Mouse (Mus musculus) stomach, embryonic 14.5 days (tissue): ENCODE measurements at regions not wholly inside any gene's neighbourhood (a gene's known extent, or its start where the extent isn't known, plus 50 kb on each side); places are given as distances from the start of the nearest gene placed in this dataset.
A peak's percentile ranks its signal among the peaks of the same experiment; 100 is the strongest.

ENCODE experiments used
- ATAC-seq: fragments of 200-750 bp; cut with Nextera tagmentation; 2 replicates; pipeline ENCODE4 v1.8.0; 2017; ENCODE audit warnings: low read depth, moderate TSS enrichment; ENCODE audit not compliant: insufficient number of reproducible peaks, insufficient read depth, low FRiP score
- H3K27ac ChIP-seq: fragments of 300-500 bp; sonication (generic); 2 replicates; pipeline ENCODE4 v1.5.1; 2014; ENCODE audit warnings: mild to moderate bottlenecking, low read length, moderate library complexity, mixed read lengths
- H3K27me3 ChIP-seq: fragments of 300-500 bp; sonication (generic); 2 replicates; pipeline ENCODE4 v1.6.1; 2014; ENCODE audit warnings: low read length, control low read depth, mixed read lengths; ENCODE audit not compliant: control insufficient read depth, insufficient read depth
- H3K36me3 ChIP-seq: fragments of 300-500 bp; sonication (generic); 2 replicates; pipeline ENCODE4 v1.6.1; 2014; ENCODE audit warnings: mild to moderate bottlenecking, control low read depth, low read length, moderate library complexity, mixed read lengths; ENCODE audit not compliant: control insufficient read depth, insufficient read depth
- H3K4me1 ChIP-seq: fragments of 300-500 bp; sonication (generic); 2 replicates; pipeline ENCODE4 v1.6.1; 2014; ENCODE audit warnings: low read length, control low read depth, mixed read lengths; ENCODE audit not compliant: control insufficient read depth, insufficient read depth
- H3K4me2 ChIP-seq: fragments of 300-500 bp; sonication (generic); replicated peaks from 2 replicates; pipeline ENCODE4 v1.6.1; 2014; ENCODE audit warnings: low read depth, low read length, control low read depth
- H3K4me3 ChIP-seq: fragments of 300-500 bp; sonication (generic); 2 replicates; pipeline ENCODE4 v1.5.1; 2014; ENCODE audit warnings: low read depth, low read length, control low read depth
- H3K9ac ChIP-seq: fragments of 300-500 bp; sonication (generic); replicated peaks from 2 replicates; pipeline ENCODE4 v1.6.1; 2014; ENCODE audit warnings: low read depth, mild to moderate bottlenecking, control low read depth, low read length, moderate library complexity, mixed read lengths
- H3K9me3 ChIP-seq: fragments of 300-500 bp; sonication (generic); 2 replicates; pipeline ENCODE4 v1.6.1; 2016; ENCODE audit warnings: low read depth, low read length, control low read depth; ENCODE audit not compliant: control insufficient read depth
- WGBS: fragments of 180-500 bp; shearing (Covaris S2); extraction: QIAGEN DNeasy Blood & Tissue Kit; methylation state at CpG from one replicate; pipeline ENCODE4 v1.1.7; 2014; 5-methylcytosine and 5-hydroxymethylcytosine counted together

DNA sequence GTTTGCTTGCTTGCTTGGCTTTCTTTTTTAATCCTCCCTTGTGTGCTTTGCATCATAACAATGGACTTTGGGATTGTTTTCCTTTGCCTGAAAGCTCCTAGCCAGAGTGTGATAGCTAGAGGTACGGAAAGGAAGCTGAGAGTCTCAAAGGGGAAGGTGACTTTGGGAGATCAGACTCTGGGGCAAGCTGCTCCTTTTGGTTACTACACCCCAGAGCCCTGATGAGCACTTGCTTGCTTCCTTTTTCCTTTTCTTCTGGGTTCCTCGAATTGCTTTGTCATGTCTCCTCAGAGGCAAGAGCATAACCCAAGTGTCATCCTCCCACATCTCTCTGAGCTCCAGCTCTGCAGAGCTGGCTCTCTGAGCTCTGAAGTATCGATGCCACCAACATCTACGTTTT is 216.0 kb downstream of the Gm5447 start:
- Histone ChIP-seq H3K4me2 (no peak overlapping the region), H3K9me3 (no peaks in the 10 kb centered on the region), H3K4me1 (no peaks in the 10 kb centered on the region), H3K36me3 (no peaks in the 10 kb centered on the region), H3K4me3 (no peak overlapping the region), H3K9ac (no peak overlapping the region), H3K27ac (no peak overlapping the region), H3K27me3 (no peaks in the 10 kb centered on the region)
- ATAC-seq: no peak
- 71% methylated on average over 4 of the region's 4 CpGs for WGBS

DNA sequence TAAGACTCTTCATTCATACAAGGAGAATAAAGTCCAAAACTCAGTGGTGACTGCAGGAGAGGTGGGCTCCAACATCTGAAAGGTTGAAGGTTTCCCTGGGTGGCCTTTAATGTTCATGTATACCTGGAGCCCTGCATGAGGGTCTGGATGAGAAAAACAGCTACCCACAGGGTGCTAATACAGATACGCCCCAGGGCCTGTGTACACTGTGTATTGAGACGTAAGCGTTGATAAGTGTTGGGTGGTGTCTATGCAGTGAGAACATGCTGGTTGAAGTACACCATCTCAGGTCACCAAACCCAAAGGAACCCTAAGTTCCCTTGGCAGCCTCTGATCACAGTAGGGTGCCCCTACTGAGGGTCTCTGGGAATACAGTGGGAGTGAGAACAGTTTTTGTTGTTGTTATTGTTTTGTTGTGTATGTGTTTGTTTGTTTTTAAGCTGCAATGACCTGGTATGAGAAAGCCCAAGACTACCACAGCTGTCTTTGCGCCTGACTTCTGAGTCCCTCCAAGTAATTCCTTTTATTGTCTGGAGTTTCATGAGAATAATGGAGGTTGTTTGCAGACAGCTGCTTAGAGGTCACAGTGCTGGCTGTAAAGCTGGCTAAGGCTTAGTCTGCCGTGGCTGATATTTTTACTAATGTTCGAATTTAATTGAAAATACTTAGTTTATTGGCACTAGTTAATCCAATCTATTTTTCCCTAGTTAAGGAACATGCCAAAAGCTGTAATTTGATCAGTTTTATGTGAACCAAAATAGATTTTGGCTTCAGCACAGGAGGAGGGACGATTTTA is 217.5 kb downstream of the Gm5447 start:
- Histone ChIP-seq H3K36me3 (no peaks in the 10 kb centered on the region), H3K9ac (no peak overlapping the region), H3K27ac (no peak overlapping the region), H3K4me3 (no peak overlapping the region), H3K9me3 (no peaks in the 10 kb centered on the region), H3K27me3 (no peaks in the 10 kb centered on the region), H3K4me2 (no peak overlapping the region), H3K4me1 (no peaks in the 10 kb centered on the region)
- WGBS: 78% methylated on average over 7 of the region's 7 CpGs
- no peak for ATAC-seq

DNA sequence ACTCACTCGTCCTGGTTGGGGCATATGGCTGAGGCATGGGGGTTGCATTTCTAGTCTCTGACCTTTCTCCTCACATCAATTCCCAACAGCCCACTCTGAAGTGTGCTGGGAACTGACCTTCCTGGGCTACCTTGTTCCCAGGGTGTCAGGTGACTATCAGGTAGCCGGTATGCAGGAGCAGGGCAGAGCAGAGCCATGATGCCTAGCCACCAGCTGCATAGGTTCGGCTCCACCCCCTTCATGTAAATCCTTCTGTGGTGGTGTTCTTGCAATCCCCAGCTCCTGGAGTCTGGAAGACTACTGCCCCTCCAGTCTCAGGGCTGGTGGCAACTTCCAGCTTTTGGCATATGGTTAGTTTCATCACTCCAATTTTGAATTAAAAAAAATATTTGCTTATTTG is 221.0 kb downstream of the Gm5447 start:
- H3K4me1 ChIP-seq: no peaks in the 10 kb centered on the region
- H3K9ac ChIP-seq: no peak overlapping the region
- no peak overlapping the region for H3K4me2 ChIP-seq
- H3K27ac ChIP-seq: no peak overlapping the region
- no peak overlapping the region for H3K4me3 ChIP-seq
- no peaks in the 10 kb centered on the region for H3K27me3 ChIP-seq
- H3K9me3 ChIP-seq: no peaks in the 10 kb centered on the region
- 61% methylated on average over 3 of the region's 3 CpGs for WGBS
- ATAC-seq: no peak
- H3K36me3 ChIP-seq: no peaks in the 10 kb centered on the region

DNA sequence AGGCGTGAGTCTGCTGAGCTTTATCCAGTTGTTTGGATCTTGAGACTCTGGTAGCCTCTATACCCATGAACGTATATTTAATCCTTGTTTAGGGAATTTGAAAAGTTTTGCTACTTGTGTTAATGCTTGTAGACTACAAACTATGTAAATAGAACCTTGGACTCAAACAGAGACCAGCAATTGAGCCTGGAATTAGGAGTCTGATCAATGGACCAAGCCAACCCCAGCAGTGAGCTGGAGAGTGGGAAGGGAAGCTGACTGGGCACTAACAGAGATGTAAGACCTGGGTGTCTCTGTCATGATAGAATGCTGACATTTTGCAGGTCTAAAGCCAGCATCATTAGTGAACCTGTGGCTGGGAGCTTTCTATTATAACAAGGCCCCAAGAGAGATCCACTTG is 222.5 kb downstream of the Gm5447 start:
- no peaks in the 10 kb centered on the region for H3K36me3 ChIP-seq
- no peak for ATAC-seq
- no peaks in the 10 kb centered on the region for H3K9me3 ChIP-seq
- H3K27ac ChIP-seq: no peak overlapping the region
- H3K4me3 ChIP-seq: no peak overlapping the region
- H3K4me2 ChIP-seq: no peak overlapping the region
- WGBS: 62% methylated on average over 2 of the region's 2 CpGs
- no peak overlapping the region for H3K9ac ChIP-seq
- no peaks in the 10 kb centered on the region for H3K27me3 ChIP-seq
- H3K4me1 ChIP-seq: no peaks in the 10 kb centered on the region

DNA sequence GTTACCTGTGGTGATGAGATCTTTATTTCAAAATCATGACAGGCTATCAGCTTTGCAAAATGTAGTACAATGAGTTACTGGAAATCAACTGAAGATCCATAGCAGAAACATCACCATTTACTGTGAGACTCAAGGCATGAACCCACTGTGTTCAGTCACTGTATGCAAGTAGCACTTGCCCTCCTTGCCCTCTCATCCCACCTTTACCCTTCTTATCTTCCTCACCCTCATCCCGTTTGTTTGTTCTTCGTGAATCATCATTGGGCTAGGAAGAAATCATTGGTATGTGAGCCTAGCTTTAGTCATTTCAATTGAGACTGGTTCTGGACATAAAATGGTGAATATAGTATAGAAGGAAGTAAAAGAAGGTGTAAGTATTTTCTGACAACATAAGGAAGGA is 223.6 kb downstream of the Gm5447 start:
- ATAC-seq: no peak
- H3K4me3 ChIP-seq: no peak overlapping the region
- 38% methylated on average over 2 of the region's 2 CpGs for WGBS
- no peak overlapping the region for H3K27ac ChIP-seq
- no peaks in the 10 kb centered on the region for H3K36me3 ChIP-seq
- no peak overlapping the region for H3K4me2 ChIP-seq
- H3K9me3 ChIP-seq: no peaks in the 10 kb centered on the region
- no peaks in the 10 kb centered on the region for H3K27me3 ChIP-seq
- no peak overlapping the region for H3K9ac ChIP-seq
- no peaks in the 10 kb centered on the region for H3K4me1 ChIP-seq

DNA sequence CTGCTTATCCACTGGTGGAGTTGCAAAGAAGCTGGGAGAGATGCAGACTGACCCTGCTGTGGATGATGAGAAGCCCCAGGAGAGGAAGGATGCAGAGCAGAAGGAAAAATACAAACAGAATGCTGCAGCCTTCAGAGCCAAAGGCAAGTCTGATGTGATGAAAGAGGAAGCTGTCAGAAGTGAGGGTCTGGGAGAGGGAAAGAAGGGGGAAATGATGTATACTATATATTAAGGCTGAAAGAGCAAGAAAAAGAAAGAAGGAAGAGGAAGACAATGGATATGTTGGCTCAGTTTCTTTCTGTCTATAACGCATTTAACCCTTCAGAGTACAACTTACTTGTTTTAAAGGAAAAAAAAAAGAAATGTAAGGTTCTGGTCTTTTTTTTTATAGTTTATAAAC is 225.4 kb downstream of the Gm5447 start:
- Histone ChIP-seq H3K4me2 (no peak overlapping the region), H3K4me1 (no peaks in the 10 kb centered on the region), H3K27ac (no peak overlapping the region), H3K27me3 (no peaks in the 10 kb centered on the region), H3K4me3 (no peak overlapping the region), H3K9ac (no peak overlapping the region), H3K9me3 (no peaks in the 10 kb centered on the region), H3K36me3 (no peaks in the 10 kb centered on the region)
- WGBS: 94% methylated on average over 1 of the region's 1 CpGs
- no peak for ATAC-seq

DNA sequence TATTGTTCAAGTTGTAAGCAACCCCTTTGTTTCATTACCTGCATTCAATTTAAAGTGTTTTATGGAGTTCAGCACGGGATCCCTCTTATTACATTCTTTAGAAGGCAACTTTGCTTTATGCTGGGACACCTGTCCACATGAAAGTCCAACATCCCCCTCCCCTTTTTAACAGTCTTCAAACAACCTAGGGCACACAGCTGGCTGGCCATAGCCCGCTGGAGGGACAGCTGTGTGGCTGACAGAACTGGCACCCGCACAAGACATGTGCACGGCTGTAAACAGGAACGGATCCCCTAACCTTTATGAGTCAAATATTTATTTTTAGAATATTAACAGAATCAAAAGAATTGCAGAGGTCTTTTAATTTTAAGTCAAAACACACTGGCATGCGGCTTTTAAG is 230.1 kb downstream of the Gm5447 start:
- no peak overlapping the region for H3K9ac ChIP-seq
- no peak overlapping the region for H3K4me2 ChIP-seq
- H3K27ac ChIP-seq: no peak overlapping the region
- no peak for ATAC-seq
- H3K36me3 ChIP-seq: no peaks in the 10 kb centered on the region
- no peaks in the 10 kb centered on the region for H3K9me3 ChIP-seq
- H3K27me3 ChIP-seq: no peaks in the 10 kb centered on the region
- no peak overlapping the region for H3K4me3 ChIP-seq
- H3K4me1 ChIP-seq: 0 out of 2 replicates have a peak, but pooled peaks cover 2% of the 10 kb centered on the region
- 45% methylated on average over 6 of the region's 6 CpGs for WGBS

DNA sequence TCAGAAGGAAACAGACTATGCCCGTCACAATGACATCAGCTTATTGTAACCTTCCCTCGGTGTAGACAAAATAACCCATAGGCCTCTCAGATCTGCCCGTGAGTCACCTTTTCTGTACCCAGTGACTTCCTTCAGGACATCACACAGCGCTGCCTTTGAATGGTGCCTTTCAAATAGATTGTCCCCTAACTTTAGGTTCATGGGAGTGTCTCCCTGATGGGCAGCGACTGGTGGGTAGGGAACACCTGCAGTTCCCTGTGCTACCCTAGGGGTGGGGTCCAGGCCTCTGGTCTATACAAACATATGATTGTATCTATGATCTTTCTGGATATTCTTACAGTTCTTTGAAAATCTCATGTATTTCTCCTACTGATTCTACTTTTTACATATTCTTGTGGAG is 232.4 kb downstream of the Gm5447 start:
- no peak for ATAC-seq
- Histone ChIP-seq H3K4me2 (no peak overlapping the region), H3K27ac (no peak overlapping the region), H3K27me3 (no peaks in the 10 kb centered on the region), H3K4me1 (0 out of 2 replicates have a peak, but pooled peaks cover 2% of the 10 kb centered on the region), H3K9me3 (no peaks in the 10 kb centered on the region), H3K4me3 (no peak overlapping the region), H3K36me3 (no peaks in the 10 kb centered on the region), H3K9ac (no peak overlapping the region)
- 60% methylated on average over 5 of the region's 5 CpGs for WGBS

DNA sequence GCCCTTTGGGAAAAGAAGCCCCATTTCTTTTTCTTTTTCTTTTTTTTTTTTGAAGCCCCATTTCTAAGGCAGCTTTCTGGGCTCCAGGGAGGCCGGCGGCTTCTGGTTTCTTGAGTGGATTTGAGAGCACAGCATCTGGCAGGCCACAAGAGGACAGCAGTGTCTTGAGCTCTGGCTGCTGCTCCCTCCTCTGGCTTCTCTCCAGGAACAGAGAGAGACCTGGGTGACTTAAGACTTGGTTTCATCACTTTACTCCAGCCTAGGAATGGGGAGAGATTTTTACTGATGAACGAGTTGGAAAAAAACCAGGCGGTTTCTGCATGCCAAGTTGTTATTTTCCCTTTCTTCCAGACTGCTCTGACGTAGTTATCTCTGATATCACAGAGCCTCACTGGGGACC is 233.7 kb downstream of the Gm5447 start:
- WGBS: 28% methylated on average over 5 of the region's 5 CpGs
- H3K27ac ChIP-seq: no peak overlapping the region
- H3K9me3 ChIP-seq: no peaks in the 10 kb centered on the region
- H3K36me3 ChIP-seq: no peaks in the 10 kb centered on the region
- 0 out of 2 replicates have a peak, but pooled peaks cover 2% of the 10 kb centered on the region for H3K4me1 ChIP-seq
- H3K27me3 ChIP-seq: no peaks in the 10 kb centered on the region
- H3K4me2 ChIP-seq: no peak overlapping the region
- no peak overlapping the region for H3K9ac ChIP-seq
- no peak overlapping the region for H3K4me3 ChIP-seq
- peak; percentile 49; the same call in 1 of the 2 replicates for ATAC-seq
